Mouse (Mus musculus) cortical plate, adult 2 months (tissue): ENCODE results near the gene Trmt2a. TPM values are rescaled to one million over a fixed set of nuclear protein-coding genes. Genes with fewer than 3 reads are reported as not detected.

Experiments
- H3K27ac ChIP-seq: fragments of 200-500 bp; 2 replicates; pipeline ENCODE4 v1.5.1; 2012; ENCODE audit warnings: low read length, control low read depth, inconsistent platforms; ENCODE audit not compliant: insufficient read depth
- H3K4me1 ChIP-seq: fragments of 200-500 bp; 2 replicates; pipeline ENCODE4 v1.6.1; 2011; ENCODE audit warnings: low read length; ENCODE audit not compliant: control insufficient read depth, insufficient read depth
- H3K4me3 ChIP-seq: fragments of 200-500 bp; 2 replicates; pipeline ENCODE4 v1.5.1; 2011; ENCODE audit warnings: mild to moderate bottlenecking, low read length, control low read depth; ENCODE audit not compliant: insufficient read depth
- CTCF ChIP-seq: fragments of 200-500 bp; IDR thresholded peaks from 2 replicates; pipeline ENCODE4 v1.5.1; 2011; ENCODE audit warnings: mild to moderate bottlenecking, control low read depth, low read length; ENCODE audit not compliant: insufficient read depth; ENCODE audit errors: extremely low read depth
- POLR2A ChIP-seq: fragments of 200-500 bp; IDR thresholded peaks from 2 replicates; pipeline ENCODE4 v1.6.1; 2011; ENCODE audit warnings: mild to moderate bottlenecking, low read length, control low read depth; ENCODE audit not compliant: insufficient read depth; ENCODE audit errors: extremely low read depth
- polyA plus RNA-seq: library from polyadenylated mRNA; depleted of rRNA; stranded (reverse); fragments of >200 nt; gene quantifications from 2 replicates; pipeline ENCODE4 v1.2.3, GENCODE M21; 2012

Trmt2a gene
- polyA plus RNA-seq, 1 experiment = 72.9 TPM

DNA sequence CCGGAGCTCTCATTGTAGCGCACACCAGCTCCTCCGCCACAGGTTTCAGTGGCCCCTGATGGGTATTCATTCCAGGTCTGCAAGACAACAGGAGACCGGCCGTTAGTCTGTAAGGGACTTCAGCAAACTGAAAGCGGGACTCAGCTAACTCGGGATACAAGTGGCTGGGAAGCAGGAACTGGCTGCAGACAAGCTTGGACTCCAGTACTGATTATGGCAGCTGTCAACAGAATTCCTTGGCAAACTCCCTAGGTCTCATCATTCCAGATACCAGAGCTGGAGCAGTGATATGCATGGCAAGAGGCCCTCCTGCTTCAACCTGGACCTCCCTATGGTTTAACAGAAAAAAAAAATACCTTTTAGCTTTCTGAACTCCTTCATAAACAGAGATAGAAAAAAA lies 33.6 kb upstream of the Trmt2a start:
- Histone ChIP-seq H3K27ac (no peak overlapping the region), H3K4me3 (no peak overlapping the region), H3K4me1 (peaks cover 5% of the 10 kb centered on the region)
- TF ChIP-seq POLR2A (no peak), CTCF (no peak)

DNA sequence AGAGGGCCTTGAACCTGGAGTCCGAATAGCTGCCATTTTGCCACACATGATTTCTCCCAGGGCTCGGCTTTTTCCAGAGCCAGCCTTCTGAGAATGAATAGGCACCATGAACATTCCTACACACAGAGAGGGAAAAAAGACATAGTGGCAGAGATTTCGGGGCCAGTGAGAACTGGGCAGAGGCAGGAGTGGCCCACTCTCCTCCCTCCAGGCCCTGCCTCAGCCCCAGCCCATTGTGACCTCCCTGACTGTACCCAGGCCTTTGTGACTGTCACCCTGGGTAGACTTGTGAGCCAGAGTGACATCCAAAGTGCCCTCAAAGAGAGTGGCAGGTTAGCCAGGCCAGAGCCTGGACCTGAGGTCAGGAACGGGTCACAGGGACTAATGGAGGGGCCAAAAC lies 30.9 kb upstream of the Trmt2a start, which contains the start of gene Ccdc188:
TSS of gene Ccdc188 (plus strand) at position 301 of the 400 bp plus-strand sequence.
- no peak for TF ChIP-seq POLR2A
- no peak for TF ChIP-seq CTCF
- H3K4me3 ChIP-seq = no peak within 1 kb of the TSS
- no peak within 1 kb of the TSS for H3K27ac ChIP-seq
- H3K4me1 ChIP-seq = peaks cover 5% of the 10 kb centered on the region

DNA sequence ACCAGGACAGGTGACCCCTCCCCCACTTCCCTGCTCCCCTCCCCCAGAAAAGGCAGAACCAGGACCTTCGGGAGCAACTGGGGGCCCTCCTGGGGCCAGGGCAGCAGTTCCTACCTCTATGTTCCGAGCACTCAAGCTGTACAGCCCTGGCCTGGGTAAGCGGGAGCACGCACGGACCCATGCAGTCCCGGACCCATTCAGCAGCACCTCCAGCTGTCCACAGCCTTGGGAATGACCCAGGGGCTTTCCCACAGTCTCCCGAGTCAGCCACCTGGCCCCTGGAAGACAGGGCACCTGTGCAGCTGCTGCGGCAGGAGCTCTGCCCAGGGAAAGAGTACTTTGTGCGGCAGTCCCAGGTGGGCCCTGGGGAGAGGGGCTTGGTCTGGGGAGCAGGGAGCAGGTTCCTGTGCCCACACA lies 29.9 kb upstream of the Trmt2a start:
- no peak overlapping the region for H3K4me3 ChIP-seq
- no peak overlapping the region for H3K27ac ChIP-seq
- peaks cover 5% of the 10 kb centered on the region for H3K4me1 ChIP-seq
- TF ChIP-seq CTCF (no peak), POLR2A (no peak)

DNA sequence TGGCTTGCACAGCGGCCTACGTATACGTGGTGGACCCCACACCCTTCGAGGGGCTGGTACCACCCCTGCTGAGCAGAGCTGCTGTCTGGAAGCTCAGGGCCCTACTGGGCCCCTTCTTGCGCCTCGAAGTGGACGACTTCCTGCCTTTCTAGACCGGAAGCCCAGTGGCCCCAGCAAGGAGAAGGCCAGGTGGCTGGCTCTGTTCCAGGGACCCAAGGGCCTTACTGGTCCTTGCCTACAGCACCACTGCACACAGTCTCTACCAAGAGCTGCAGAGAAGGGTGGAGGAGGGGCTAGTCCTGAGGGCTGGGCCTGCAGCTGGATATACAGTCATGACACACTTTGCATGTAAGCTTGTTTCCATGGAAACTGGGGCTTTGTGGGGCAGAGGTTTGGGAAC lies 28.5 kb upstream of the Trmt2a start:
- peak; percentile 28; the same call in 1 of the 2 replicates for TF ChIP-seq POLR2A
- TF ChIP-seq CTCF = no peak
- Histone ChIP-seq H3K4me3 (no peak overlapping the region), H3K4me1 (no peaks in the 10 kb centered on the region; the same call in 1 of the 2 replicates), H3K27ac (no peak overlapping the region)

DNA sequence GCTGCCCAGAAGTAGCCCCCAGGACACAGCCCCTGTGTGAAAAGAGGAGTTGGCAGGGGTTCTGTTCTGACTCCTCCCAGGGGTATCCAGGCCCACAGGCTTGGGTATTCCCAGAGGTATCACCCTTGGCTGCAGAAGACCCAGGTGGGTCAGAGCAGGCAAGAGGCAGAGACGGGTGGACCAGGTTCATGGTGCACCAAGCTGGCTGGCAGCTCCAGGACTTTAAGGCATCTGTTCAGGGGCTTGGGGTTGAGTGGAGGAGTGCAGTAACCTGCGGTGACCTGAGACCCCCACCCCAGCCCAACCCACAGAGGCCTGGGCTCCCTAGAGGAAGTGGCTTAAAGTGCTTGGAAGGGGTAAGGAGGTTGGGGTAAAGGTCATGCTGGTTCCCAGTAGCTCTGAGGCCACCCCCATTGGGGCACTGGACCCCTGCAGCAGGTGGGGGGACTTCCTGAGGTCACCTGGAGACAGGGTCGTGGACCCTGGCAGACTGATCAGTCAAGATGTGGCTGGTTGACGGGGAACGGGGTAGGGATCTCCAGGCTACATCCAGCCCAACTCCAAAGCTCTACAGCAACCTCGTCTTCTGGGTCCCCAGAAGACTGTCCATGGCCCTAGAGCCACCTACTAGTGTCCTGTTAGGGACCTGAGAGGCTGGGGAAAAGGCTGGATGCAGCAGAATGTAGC lies 27.5 kb upstream of the Trmt2a start:
- Histone ChIP-seq H3K4me1 (no peaks in the 10 kb centered on the region; the same call in 1 of the 2 replicates), H3K27ac (no peak overlapping the region), H3K4me3 (no peak overlapping the region)
- no peak for TF ChIP-seq POLR2A
- TF ChIP-seq CTCF = no peak

DNA sequence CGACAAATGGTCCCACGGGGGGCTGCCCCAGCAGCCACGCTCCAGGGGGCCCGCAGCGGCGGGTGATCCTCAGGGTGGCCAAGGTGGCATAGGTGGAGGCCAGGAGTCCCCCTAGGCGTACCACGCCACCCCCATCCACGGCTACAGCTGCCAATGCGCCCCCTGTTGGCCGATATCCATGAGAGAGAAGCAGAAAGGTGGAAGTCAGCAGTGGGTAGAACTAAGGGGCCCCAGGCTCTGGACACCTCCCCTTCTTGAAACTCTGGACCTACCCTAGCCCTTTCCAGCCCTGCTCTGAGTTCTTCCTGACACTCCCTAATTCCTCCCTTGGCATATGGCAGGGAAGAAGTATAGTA lies 27.0 kb upstream of the Trmt2a start:
- TF ChIP-seq CTCF = no peak
- no peak for TF ChIP-seq POLR2A
- Histone ChIP-seq H3K4me1 (no peaks in the 10 kb centered on the region; the same call in 1 of the 2 replicates), H3K27ac (no peak overlapping the region), H3K4me3 (no peak overlapping the region)

DNA sequence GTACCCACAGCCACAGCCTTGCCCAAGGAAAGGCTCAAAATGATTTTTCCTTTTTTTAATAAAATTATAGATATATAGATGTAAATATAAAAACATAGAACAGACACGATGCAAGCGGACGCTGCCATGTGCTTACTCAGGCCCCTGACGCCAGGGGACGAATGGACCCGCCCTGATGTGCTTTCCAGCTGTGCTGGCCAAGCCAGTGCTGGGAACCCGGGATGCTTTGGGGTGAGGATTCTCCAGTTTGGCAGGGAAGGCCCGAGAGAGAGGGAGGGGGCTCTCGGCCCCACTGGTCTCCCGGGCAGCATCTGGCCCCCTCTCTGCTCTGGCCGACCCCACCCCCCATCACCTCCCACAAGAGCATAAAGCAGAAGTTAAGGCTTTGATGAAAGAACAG lies 26.3 kb upstream of the Trmt2a start:
- H3K27ac ChIP-seq = no peak overlapping the region
- no peak overlapping the region for H3K4me3 ChIP-seq
- no peak for TF ChIP-seq POLR2A
- no peak for TF ChIP-seq CTCF
- H3K4me1 ChIP-seq = no peaks in the 10 kb centered on the region; the same call in 1 of the 2 replicates

DNA sequence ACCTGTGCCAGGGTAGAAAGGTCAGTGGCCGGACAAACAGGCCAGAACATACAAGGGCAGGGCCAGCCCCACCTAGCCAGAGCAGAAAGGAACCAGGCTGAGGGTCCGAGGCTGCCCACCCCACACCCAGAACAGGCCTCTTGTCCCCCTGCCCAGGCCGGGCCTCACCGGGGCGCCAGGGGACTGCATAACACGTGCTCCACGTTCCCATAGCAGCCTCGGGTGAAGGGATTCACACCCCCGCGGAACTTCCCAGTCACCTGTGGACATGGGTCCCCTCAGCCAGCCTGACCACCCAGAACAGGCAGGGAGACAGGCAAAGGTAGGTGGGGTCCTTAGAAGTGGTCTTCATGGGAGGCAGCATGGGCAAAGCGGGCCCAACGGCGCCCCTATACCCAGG lies 21.3 kb upstream of the Trmt2a start:
- Histone ChIP-seq H3K4me3 (no peak overlapping the region), H3K4me1 (peaks cover 19% of the 10 kb centered on the region), H3K27ac (no peak overlapping the region)
- TF ChIP-seq POLR2A (no peak), CTCF (no peak)

DNA sequence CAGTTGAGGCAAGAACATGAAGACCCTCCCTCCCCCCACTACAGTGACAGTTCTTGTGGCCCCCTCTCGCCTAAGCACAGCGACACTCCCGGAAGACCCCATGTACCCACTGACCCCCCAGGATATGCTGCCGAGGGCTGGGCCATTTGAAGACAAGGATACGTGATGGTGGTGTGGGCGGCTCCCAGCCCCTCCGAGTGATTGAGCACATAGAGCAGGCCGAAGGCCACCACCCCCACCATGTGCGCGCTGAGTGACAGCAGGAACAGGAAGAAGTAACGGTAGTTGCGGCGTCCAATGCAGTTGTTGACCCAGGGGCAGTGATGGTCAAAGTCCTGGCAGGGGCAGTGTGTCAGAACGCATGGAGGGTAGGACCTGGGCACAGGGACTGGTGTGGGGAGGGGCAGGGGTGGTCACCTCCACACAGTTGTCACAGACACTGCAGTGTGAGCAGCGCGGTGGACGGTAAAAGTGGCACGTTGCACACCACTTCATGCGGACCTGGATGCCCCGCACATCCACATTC lies 20.5 kb upstream of the Trmt2a start:
- peaks cover 19% of the 10 kb centered on the region for H3K4me1 ChIP-seq
- no peak overlapping the region for H3K4me3 ChIP-seq
- TF ChIP-seq POLR2A (no peak), CTCF (no peak)
- H3K27ac ChIP-seq = no peak overlapping the region

DNA sequence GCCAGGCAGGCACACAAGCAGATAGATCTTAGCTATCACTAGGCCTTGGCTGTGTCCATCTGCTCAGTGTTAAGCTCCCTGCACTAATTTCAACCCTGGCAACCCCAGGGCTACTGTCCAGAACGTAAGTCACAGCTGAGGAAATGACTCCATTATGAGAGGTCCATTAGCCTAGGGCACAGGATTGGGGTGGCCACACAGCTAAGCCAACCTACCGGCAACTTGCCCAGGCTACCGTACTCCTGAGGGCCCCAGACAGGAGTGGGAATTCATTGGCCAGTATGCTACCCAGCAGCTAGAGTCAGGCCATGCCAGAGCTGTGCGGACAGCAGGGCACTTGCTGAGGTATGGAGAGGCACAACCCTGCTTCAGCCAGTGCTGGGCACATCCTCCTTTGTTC lies 19.6 kb upstream of the Trmt2a start:
- Histone ChIP-seq H3K4me1 (peaks cover 20% of the 10 kb centered on the region), H3K27ac (peak overlapping the region; percentile 88; the same call in 1 of the 2 replicates), H3K4me3 (peak overlapping the region; percentile 23; the same call in 1 of the 2 replicates)
- TF ChIP-seq CTCF = no peak
- no peak for TF ChIP-seq POLR2A

DNA sequence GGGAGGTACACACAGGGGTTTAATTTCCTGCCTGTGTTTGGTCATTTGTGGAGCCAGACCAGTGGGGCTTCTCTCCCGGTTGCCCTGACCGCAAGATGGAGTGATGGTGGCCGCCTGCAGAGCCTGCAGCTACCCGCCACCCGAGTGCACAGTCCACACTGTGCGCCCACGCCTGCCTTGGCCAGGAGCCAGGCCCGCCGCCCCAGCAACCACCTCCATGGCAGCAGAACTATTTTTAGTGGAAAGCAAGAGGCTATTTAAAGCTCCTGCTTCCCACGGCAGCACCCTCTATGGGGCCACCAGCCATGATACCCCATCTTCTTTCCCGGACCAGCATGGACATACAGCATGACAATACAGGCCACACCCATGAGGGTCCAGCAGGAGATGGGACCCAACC lies 18.9 kb upstream of the Trmt2a start:
- Histone ChIP-seq H3K4me3 (peak overlapping the region; percentile 23), H3K4me1 (peaks cover 20% of the 10 kb centered on the region), H3K27ac (peak overlapping the region; percentile 88)
- no peak for TF ChIP-seq CTCF
- peak; percentile 26; the same call in 1 of the 2 replicates for TF ChIP-seq POLR2A
